Mouse (Mus musculus) MEL (cell line): ENCODE measurements around the gene Trex1. TPM values are rescaled to one million over a fixed set of nuclear protein-coding genes. Genes with fewer than 3 reads are reported as not detected.

Experiments used
- DNase-seq: peaks from one replicate; pipeline ENCODE4 v3.0.0; 2011; ENCODE audit warnings: low read depth, low spot score
- H3K27ac ChIP-seq: 2 replicates; pipeline ENCODE4 v1.5.1; 2012; ENCODE audit warnings: low read depth, mild to moderate bottlenecking, control low read depth, low read length, moderate library complexity; ENCODE audit not compliant: control insufficient read depth
- H3K27me3 ChIP-seq, 2 experiments: fragments of 150-350 bp in 1 of 2; sonication (generic) in 1 of 2; 2 replicates each; pipeline ENCODE4 v1.6.1; 2012; ENCODE audit warnings: low read length in 2 of 2, mild to moderate bottlenecking in 2 of 2, improper control_type of control experiment in 1 of 2, moderate library complexity in 1 of 2; ENCODE audit not compliant: insufficient read depth in 2 of 2, control insufficient read depth in 1 of 2
- H3K36me3 ChIP-seq, 2 experiments: 2 replicates each; pipeline ENCODE4 v1.6.1; 2012 to 2014; ENCODE audit warnings: low read length in 2 of 2, improper control_type of control experiment in 1 of 2, inconsistent platforms in 1 of 2, mild to moderate bottlenecking in 1 of 2; ENCODE audit not compliant: insufficient read depth in 2 of 2, control insufficient read depth in 1 of 2
- H3K4me1 ChIP-seq, 2 experiments: fragments of 150-350 bp in 1 of 2; sonication (generic) in 1 of 2; 2 replicates each; pipeline ENCODE4 v1.6.1; 2012; ENCODE audit warnings: low read length in 2 of 2, improper control_type of control experiment in 1 of 2, mild to moderate bottlenecking in 1 of 2; ENCODE audit not compliant: insufficient read depth in 2 of 2, control insufficient read depth in 1 of 2
- H3K4me3 ChIP-seq, 2 experiments: fragments of 150-350 bp in 1 of 2; sonication (generic) in 1 of 2; 2 replicates each; pipeline ENCODE4 v1.5.1; 2012; ENCODE audit warnings: low read depth in 2 of 2, low read length in 2 of 2, mild to moderate bottlenecking in 2 of 2, moderate library complexity in 2 of 2, control low read depth in 1 of 2, improper control_type of control experiment in 1 of 2; ENCODE audit not compliant: control insufficient read depth in 1 of 2, insufficient read depth in 1 of 2
- H3K79me2 ChIP-seq: 2 replicates; pipeline ENCODE4 v1.6.1; 2012; ENCODE audit warnings: mild to moderate bottlenecking, low read length, moderate library complexity; ENCODE audit not compliant: control insufficient read depth, poor library complexity, insufficient read depth
- H3K9ac ChIP-seq: 2 replicates; pipeline ENCODE4 v1.6.1; 2012; ENCODE audit warnings: low read depth, mild to moderate bottlenecking, control low read depth, low read length, moderate library complexity; ENCODE audit not compliant: control insufficient read depth, poor library complexity, severe bottlenecking
- H3K9me3 ChIP-seq: fragments of 150-350 bp; sonication (generic); replicated peaks from 2 replicates; pipeline ENCODE4 v1.6.1; 2012; ENCODE audit warnings: mild to moderate bottlenecking, low read length, improper control_type of control experiment, moderate library complexity; ENCODE audit not compliant: insufficient read depth
- CHD1 ChIP-seq: IDR thresholded peaks from 2 replicates; pipeline ENCODE4 v1.6.1; 2012; ENCODE audit warnings: low read depth, mild to moderate bottlenecking, inconsistent platforms, low read length, improper control_type of control experiment
- E2F4 ChIP-seq: IDR thresholded peaks from 2 replicates; pipeline ENCODE4 v1.6.1; 2011; ENCODE audit warnings: low read depth, low read length, improper control_type of control experiment, borderline replicate concordance
- ETS1 ChIP-seq: IDR thresholded peaks from 2 replicates; pipeline ENCODE4 v1.6.1; 2012; ENCODE audit warnings: low read depth, mild to moderate bottlenecking, inconsistent platforms, low read length, improper control_type of control experiment, moderate library complexity
- GABPA ChIP-seq: IDR thresholded peaks from 2 replicates; pipeline ENCODE4 v1.6.1; 2012; ENCODE audit warnings: low read depth, mild to moderate bottlenecking, inconsistent platforms, low read length, improper control_type of control experiment, moderate library complexity
- GATA1 ChIP-seq: IDR thresholded peaks from 2 replicates; pipeline ENCODE4 v1.6.1; 2011; ENCODE audit warnings: low read depth, low read length, improper control_type of control experiment
- KAT2A ChIP-seq: conservative IDR thresholded peaks from 2 replicates; pipeline ENCODE4 v1.6.1; 2012; ENCODE audit warnings: low read depth, low read length, improper control_type of control experiment, inconsistent platforms
- MAFK ChIP-seq: IDR thresholded peaks from 2 replicates; pipeline ENCODE4 v1.6.1; 2011; ENCODE audit warnings: low read depth, mild to moderate bottlenecking, low read length, improper control_type of control experiment, borderline replicate concordance
- MAZ ChIP-seq: IDR thresholded peaks from 2 replicates; pipeline ENCODE4 v1.6.1; 2012; ENCODE audit warnings: low read depth, mild to moderate bottlenecking, inconsistent platforms, low read length, improper control_type of control experiment
- NELFE ChIP-seq: IDR thresholded peaks from 2 replicates; pipeline ENCODE4 v1.6.1; 2011; ENCODE audit warnings: low read depth, low read length, improper control_type of control experiment
- RCOR1 ChIP-seq: IDR thresholded peaks from 2 replicates; pipeline ENCODE4 v1.6.1; 2012; ENCODE audit warnings: low read depth, mild to moderate bottlenecking, inconsistent platforms, low read length, improper control_type of control experiment
- UBTF ChIP-seq: IDR thresholded peaks from 2 replicates; pipeline ENCODE4 v1.6.1; 2012; ENCODE audit warnings: low read depth, mild to moderate bottlenecking, inconsistent platforms, low read length, improper control_type of control experiment, moderate library complexity, borderline replicate concordance; ENCODE audit not compliant: insufficient read depth
- USF1 ChIP-seq: IDR thresholded peaks from 2 replicates; pipeline ENCODE4 v1.6.1; 2014; ENCODE audit warnings: low read depth, mild to moderate bottlenecking, inconsistent platforms, low read length, improper control_type of control experiment, moderate library complexity
- USF2 ChIP-seq, 2 experiments: IDR thresholded peaks; 2 replicates each; pipeline ENCODE4 v1.6.1; 2011 to 2012; ENCODE audit warnings: improper control_type of control experiment in 2 of 2, low read length in 2 of 2, borderline replicate concordance in 1 of 2, inconsistent platforms in 1 of 2, low read depth in 1 of 2, mild to moderate bottlenecking in 1 of 2; ENCODE audit not compliant: insufficient read depth in 1 of 2
- ZC3H11A ChIP-seq: IDR thresholded peaks from 2 replicates; pipeline ENCODE4 v1.6.1; 2012; ENCODE audit warnings: low read depth, mild to moderate bottlenecking, inconsistent platforms, low read length, improper control_type of control experiment
- ZKSCAN1 ChIP-seq: IDR thresholded peaks from 2 replicates; pipeline ENCODE4 v1.6.1; 2012; ENCODE audit warnings: low read depth, mild to moderate bottlenecking, inconsistent platforms, low read length, improper control_type of control experiment, moderate library complexity
- ZMIZ1 ChIP-seq: IDR thresholded peaks from 2 replicates; pipeline ENCODE4 v1.6.1; 2012; ENCODE audit warnings: low read depth, mild to moderate bottlenecking, inconsistent platforms, low read length, improper control_type of control experiment, moderate library complexity
- ZNF384 ChIP-seq: IDR thresholded peaks from 2 replicates; pipeline ENCODE4 v1.6.1; 2012; ENCODE audit warnings: low read depth, mild to moderate bottlenecking, inconsistent platforms, low read length, improper control_type of control experiment
- polyA plus RNA-seq, 2 experiments: library from polyadenylated mRNA; stranded (reverse) in 1 of 2; unstranded in 1 of 2; fragments of >175 nt in 1 of 2; fragments of >200 nt in 1 of 2; gene quantifications; 2 replicates each; pipeline versions ENCODE4 v1.2.1 to v1.2.4; 2012; ENCODE audit warnings: low replicate concordance in 2 of 2, low read depth in 1 of 2; ENCODE audit not compliant: insufficient read length in 2 of 2, insufficient read depth in 1 of 2, missing spikeins in 1 of 2
- total RNA-seq: library from RNA; depleted of rRNA; stranded (reverse); fragments of 300-350 nt; gene quantifications from 2 replicates; pipeline ENCODE4 v1.2.3, GENCODE M21; 2012

Gene Trex1
- total and polyA plus RNA-seq, 3 experiments: 8.9 to 17.0 TPM; not detected in 1

DNA sequence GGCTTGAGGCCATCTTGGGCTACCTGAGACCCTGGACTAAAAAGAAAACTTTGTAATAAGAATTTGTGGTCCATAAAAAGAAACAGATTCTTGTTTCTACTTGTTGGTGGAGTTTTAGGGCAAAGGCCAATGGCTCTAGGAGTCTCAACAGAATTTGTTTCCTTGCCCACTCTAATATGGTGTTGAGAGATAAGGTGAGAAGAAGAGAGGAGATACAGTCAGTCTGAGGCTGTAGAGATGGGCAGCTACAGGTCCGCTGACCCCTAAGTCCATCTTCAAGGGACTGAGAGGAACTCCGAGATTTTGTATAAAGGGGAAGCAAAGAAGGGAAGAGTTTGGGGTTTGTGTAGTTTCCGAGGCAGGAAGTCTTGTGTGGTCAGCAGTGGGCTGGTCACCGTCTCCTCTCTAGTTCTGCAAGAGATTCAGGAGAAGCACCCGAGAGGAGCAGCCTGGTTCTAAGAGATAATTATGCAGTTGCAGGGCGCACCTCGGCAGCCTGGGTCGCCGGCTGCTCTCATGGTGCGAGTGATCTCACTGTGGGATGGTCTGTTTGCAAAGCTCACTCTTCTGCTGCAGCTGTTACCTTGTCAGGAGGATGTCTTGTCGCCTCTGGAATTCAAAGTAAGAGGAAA, 42.4 kb downstream of the Trex1 start:
- DNase-seq: no peak
- Histone ChIP-seq H3K27ac (no peak overlapping the region), H3K4me1 (peaks cover 0 to 6% of the 10 kb centered on the region in 2 experiments; a peak in 1 of 4 replicates), H3K79me2 (no peaks in the 10 kb centered on the region), H3K36me3 (peaks cover 0 to 6% of the 10 kb centered on the region in 2 experiments; a peak in 2 of 4 replicates), H3K27me3 (no peaks in the 10 kb centered on the region), H3K9ac (no peak overlapping the region), H3K9me3 (no peaks in the 10 kb centered on the region), H3K4me3 (no peak overlapping the region)
- TF ChIP-seq USF2 (IDR thresholded peaks at IDR 0.05; ENCODE audit: borderline replicate concordance in 1 of 2, insufficient read depth in 1 of 2, low read depth in 1 of 2, low read length in 2 of 2): no peak
- no peak for TF ChIP-seq ZMIZ1
- TF ChIP-seq UBTF: no peak
- no peak for TF ChIP-seq MAZ
- no peak for TF ChIP-seq USF1
- TF ChIP-seq ZKSCAN1: no peak
- no peak for TF ChIP-seq ZC3H11A
- no peak for TF ChIP-seq ZNF384
- TF ChIP-seq GABPA: no peak
- TF ChIP-seq KAT2A: no peak
- no peak for TF ChIP-seq MAFK
- TF ChIP-seq CHD1: no peak
- no peak for TF ChIP-seq ETS1
- no peak for TF ChIP-seq E2F4

DNA sequence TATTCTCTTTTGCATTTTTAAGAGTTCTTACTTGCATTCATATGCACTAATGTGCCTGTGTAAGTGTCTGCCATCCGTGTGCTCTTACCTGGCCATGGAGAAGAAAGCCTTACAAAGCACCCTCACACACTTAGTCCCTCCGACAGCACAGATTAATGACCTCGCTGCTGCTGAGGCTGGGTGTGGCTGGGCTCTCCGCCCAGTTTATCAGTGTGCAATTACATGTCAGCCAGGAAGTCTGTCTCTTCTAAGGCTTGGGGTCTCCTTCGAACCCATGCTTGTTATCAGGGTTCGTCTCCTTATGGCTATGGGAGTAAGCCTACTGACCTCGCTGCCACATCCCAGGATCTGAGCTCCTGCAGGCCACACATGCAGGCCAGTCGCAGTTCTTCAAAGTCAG, 44.1 kb downstream of the Trex1 start:
- no peaks in the 10 kb centered on the region for H3K79me2 ChIP-seq
- no peaks in the 10 kb centered on the region for H3K27me3 ChIP-seq
- peaks cover 0 to 6% of the 10 kb centered on the region in 2 experiments; a peak in 2 of 4 replicates for H3K36me3 ChIP-seq
- DNase-seq: peak; percentile 71
- H3K4me1 ChIP-seq: peaks cover 0 to 6% of the 10 kb centered on the region in 2 experiments; a peak in 1 of 4 replicates
- peak overlapping the region; percentile 13; the same call in 1 of the 2 replicates for H3K27ac ChIP-seq
- peak overlapping the region; percentile 5 to 26; a peak in 2 of 4 replicates for H3K4me3 ChIP-seq
- TF ChIP-seq GATA1 (peak; percentile 58), NELFE (no peak), RCOR1 (peak; percentile 57; the same call in 1 of the 2 replicates)
- H3K9ac ChIP-seq: no peak overlapping the region; the same call in 1 of the 2 replicates
- H3K9me3 ChIP-seq: no peaks in the 10 kb centered on the region
